Mouse (Mus musculus): ENCODE data around the gene Cmtm5. TPM values are rescaled to one million over a fixed set of nuclear protein-coding genes. Genes with fewer than 3 reads are reported as not detected.

The Cmtm5 gene
- total and polyA plus RNA-seq, 3 experiments = not detected

- in situ Hi-C loops (cut with MboI; ENCODE audit: low pct_ligation_motif_present, low pct_unique_long_range_greater_than_20kb, low sequenced_read_pairs) = no loop called here
- dilution Hi-C loops (cut with MboI; ENCODE audit: extremely low pct_ligation_motif_present, extremely low pct_unique_long_range_greater_than_20kb, low sequenced_read_pairs) = no loop called here
- TF ChIP-seq KAT2A (IDR thresholded peaks at IDR 0.05; ENCODE audit: insufficient replicate concordance, low read length) (no peak), EP300 (IDR thresholded peaks at IDR 0.05; ENCODE audit: low read length) (no peak)
- Histone ChIP-seq H3K9me3 (replicated peaks; ENCODE audit: low read length) (peaks cover 2% of the 10 kb centered on the region), H3K9ac (ENCODE audit: insufficient read depth, low read depth) (no peak overlapping the region), H3K27me3 (replicated peaks) (peaks cover 71% of the 10 kb centered on the region), H3K36me3 (replicated peaks in 1 of 2; ENCODE audit: control insufficient read depth in 1 of 2, insufficient read depth in 1 of 2, low read length in 1 of 2) (no peaks in the 10 kb centered on the region), H3K4me2 (ENCODE audit: insufficient read depth, low read depth, poor library complexity, severe bottlenecking) (no peak overlapping the region), H3K4me3 (replicated peaks in 1 of 3; ENCODE audit: low read depth in 2 of 3, low read length in 2 of 3, poor library complexity in 1 of 3) (no peak overlapping the region), H3K79me2 (replicated peaks; ENCODE audit: control insufficient read depth, extremely low read depth, insufficient read depth, poor library complexity, severe bottlenecking) (no peaks in the 10 kb centered on the region), H3K27ac (ENCODE audit: insufficient read depth, low read depth) (no peak overlapping the region), H3K4me1 (ENCODE audit: control insufficient read depth in 1 of 2, insufficient read depth in 2 of 2) (peaks cover 9 to 20% of the 10 kb centered on the region in 2 experiments)
- no peak for DNase-seq (ENCODE audit: extremely low read depth)
Measured at GRCm38 (mm10) chr14:54965044-54965443, 29.0 kb downstream of the Cmtm5 start.

GRCm38 (mm10) chr14:54965631-54966030, 29.6 kb downstream of the Cmtm5 start:
- H3K27ac ChIP-seq (ENCODE audit: insufficient read depth, low read depth) = no peak overlapping the region
- H3K9ac ChIP-seq (ENCODE audit: insufficient read depth, low read depth) = no peak overlapping the region
- no peak overlapping the region for H3K4me2 ChIP-seq (ENCODE audit: insufficient read depth, low read depth, poor library complexity, severe bottlenecking)
- H3K27me3 ChIP-seq (replicated peaks) = peaks cover 77% of the 10 kb centered on the region
- no peaks in the 10 kb centered on the region for H3K79me2 ChIP-seq (replicated peaks; ENCODE audit: control insufficient read depth, extremely low read depth, insufficient read depth, poor library complexity, severe bottlenecking)
- in situ Hi-C loops (cut with MboI; ENCODE audit: low pct_ligation_motif_present, low pct_unique_long_range_greater_than_20kb, low sequenced_read_pairs) = no loop called here
- DNase-seq (ENCODE audit: extremely low read depth) = no peak
- H3K4me3 ChIP-seq (replicated peaks in 1 of 3; ENCODE audit: low read depth in 2 of 3, low read length in 2 of 3, poor library complexity in 1 of 3) = no peak overlapping the region
- dilution Hi-C loops (cut with MboI; ENCODE audit: extremely low pct_ligation_motif_present, extremely low pct_unique_long_range_greater_than_20kb, low sequenced_read_pairs) = no loop called here
- peaks cover 4 to 20% of the 10 kb centered on the region in 2 experiments; a peak in 2 of 4 replicates for H3K4me1 ChIP-seq (ENCODE audit: control insufficient read depth in 1 of 2, insufficient read depth in 2 of 2)
- TF ChIP-seq EP300 (IDR thresholded peaks at IDR 0.05; ENCODE audit: low read length) = no peak
- no peak for TF ChIP-seq POLR2A (IDR thresholded peaks at IDR 0.05; ENCODE audit: low read depth, low read length)
- no peak for TF ChIP-seq CTCF (conservative IDR thresholded peaks at IDR 0.05 in 1 of 2, IDR thresholded peaks at IDR 0.05 in 1 of 2; ENCODE audit: low read depth in 2 of 2, low read length in 2 of 2)
- no peak for TF ChIP-seq MAFK (IDR thresholded peaks at IDR 0.05; ENCODE audit: insufficient replicate concordance, low read length)
- H3K9me3 ChIP-seq (replicated peaks; ENCODE audit: low read length) = peaks cover 2% of the 10 kb centered on the region
- H3K36me3 ChIP-seq (replicated peaks in 1 of 2; ENCODE audit: control insufficient read depth in 1 of 2, insufficient read depth in 1 of 2, low read length in 1 of 2) = no peaks in the 10 kb centered on the region

- no peak within 1 kb of the TSS for H3K4me2 ChIP-seq (ENCODE audit: insufficient read depth, low read depth, poor library complexity, severe bottlenecking)
- no peak within 1 kb of the TSS for H3K9ac ChIP-seq (ENCODE audit: insufficient read depth, low read depth)
- no peaks in the 10 kb centered on the region for H3K79me2 ChIP-seq (replicated peaks; ENCODE audit: control insufficient read depth, extremely low read depth, insufficient read depth, poor library complexity, severe bottlenecking)
- H3K36me3 ChIP-seq (replicated peaks in 1 of 2; ENCODE audit: control insufficient read depth in 1 of 2, insufficient read depth in 1 of 2, low read length in 1 of 2) = no peaks in the 10 kb centered on the region
- peaks cover 81% of the 10 kb centered on the region for H3K27me3 ChIP-seq (replicated peaks)
- no peak for TF ChIP-seq TBP (conservative IDR thresholded peaks at IDR 0.05; ENCODE audit: low read depth, low read length)
- no peak for TF ChIP-seq HCFC1 (IDR thresholded peaks at IDR 0.05; ENCODE audit: low read depth, low read length)
- TF ChIP-seq RCOR1 (conservative IDR thresholded peaks at IDR 0.05; ENCODE audit: low read depth, low read length) = no peak
- TF ChIP-seq NRF1 (IDR thresholded peaks at IDR 0.05; ENCODE audit: low read depth, low read length) = no peak
- no peak for TF ChIP-seq CHD1 (IDR thresholded peaks at IDR 0.05; ENCODE audit: low read depth, low read length)
- no peak for TF ChIP-seq ZMIZ1 (IDR thresholded peaks at IDR 0.05; ENCODE audit: low read depth, low read length)
- no peak for TF ChIP-seq ZNF384 (IDR thresholded peaks at IDR 0.05; ENCODE audit: low read depth, low read length)
- no peak for TF ChIP-seq MEF2A (IDR thresholded peaks at IDR 0.05; ENCODE audit: borderline replicate concordance, low read depth, low read length)
- no peak for DNase-seq (ENCODE audit: extremely low read depth)
- in situ Hi-C loops (cut with MboI; ENCODE audit: low pct_ligation_motif_present, low pct_unique_long_range_greater_than_20kb, low sequenced_read_pairs) = no loop called here
- H3K27ac ChIP-seq (ENCODE audit: insufficient read depth, low read depth) = no peak within 1 kb of the TSS
- dilution Hi-C loops (cut with MboI; ENCODE audit: extremely low pct_ligation_motif_present, extremely low pct_unique_long_range_greater_than_20kb, low sequenced_read_pairs) = no loop called here
- H3K9me3 ChIP-seq (replicated peaks; ENCODE audit: low read length) = peaks cover 2% of the 10 kb centered on the region
- H3K4me1 ChIP-seq (ENCODE audit: control insufficient read depth in 1 of 2, insufficient read depth in 2 of 2) = peaks cover 0 to 15% of the 10 kb centered on the region in 2 experiments; a peak in 1 of 4 replicates
- H3K4me3 ChIP-seq (replicated peaks in 1 of 3; ENCODE audit: low read depth in 2 of 3, low read length in 2 of 3, poor library complexity in 1 of 3) = no peak within 1 kb of the TSS
Measured at GRCm38 (mm10) chr14:54966320-54966977, 30.4 kb downstream of the Cmtm5 start, which contains the start of gene Myh6. TSS of gene Myh6 (minus strand) at chr14:54966927.
